Mouse (Mus musculus): ENCODE results near the gene Lmo7. TPM values are rescaled to one million over a fixed set of nuclear protein-coding genes. Genes with fewer than 3 reads are reported as not detected.

The Lmo7 gene
- polyA plus RNA-seq, 1 experiment from 2014 or later: 3.8 TPM

GRCm38 (mm10) chr14:101784315-101784945, 54.7 kb downstream of the Lmo7 start:
- no peaks in the 10 kb centered on the region for H3K36me3 ChIP-seq (replicated peaks)
- DNase-seq (ENCODE audit: low spot score): no peak
- no peaks in the 10 kb centered on the region for H3K27me3 ChIP-seq (replicated peaks; ENCODE audit: low read depth, poor library complexity, severe bottlenecking)
- peaks cover 4% of the 10 kb centered on the region; the same call in 1 of the 2 replicates for H3K4me1 ChIP-seq
- WGBS: 93% methylated on average over 3 of the region's 3 CpGs
- no peak overlapping the region for H3K4me3 ChIP-seq
- no peak overlapping the region for H3K27ac ChIP-seq (replicated peaks)
- no peaks in the 10 kb centered on the region for H3K9me3 ChIP-seq

- Histone ChIP-seq H3K27me3 (replicated peaks; ENCODE audit: low read depth, poor library complexity, severe bottlenecking) (no peaks in the 10 kb centered on the region), H3K27ac (replicated peaks) (no peak overlapping the region), H3K4me1 (peaks cover 4% of the 10 kb centered on the region; the same call in 1 of the 2 replicates), H3K9me3 (no peaks in the 10 kb centered on the region), H3K36me3 (replicated peaks) (no peaks in the 10 kb centered on the region), H3K4me3 (no peak overlapping the region)
- 63% methylated on average over 5 of the region's 5 CpGs for WGBS
- DNase-seq (ENCODE audit: low spot score): peak; percentile 22
These were observed 58.1 kb downstream of the Lmo7 start for GRCm38 (mm10) chr14:101787903-101788302.

DNA sequence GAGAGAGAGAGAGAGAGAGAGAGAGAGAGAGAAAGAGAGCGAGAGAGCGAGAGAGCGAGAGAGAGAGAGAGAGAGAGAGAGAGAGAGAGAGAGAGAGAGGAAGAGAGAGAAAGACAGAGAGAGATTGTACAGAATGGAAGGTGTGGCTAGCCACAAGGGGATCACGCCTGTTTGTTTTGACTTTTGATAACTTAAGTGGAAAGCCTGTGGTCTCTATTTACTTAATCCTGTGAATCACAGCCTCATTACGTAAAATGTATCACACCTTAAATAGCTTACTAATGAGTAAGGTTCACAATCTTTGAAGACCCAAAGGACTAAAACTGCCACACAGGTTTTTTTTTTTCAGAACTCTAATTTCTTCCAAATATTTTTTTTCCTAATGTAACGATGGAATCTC, 58.7 kb downstream of the Lmo7 start:
- Histone ChIP-seq H3K4me1 (peaks cover 4% of the 10 kb centered on the region; the same call in 1 of the 2 replicates), H3K4me3 (no peak overlapping the region), H3K27ac (replicated peaks) (no peak overlapping the region), H3K9me3 (no peaks in the 10 kb centered on the region), H3K36me3 (replicated peaks) (no peaks in the 10 kb centered on the region), H3K27me3 (replicated peaks; ENCODE audit: low read depth, poor library complexity, severe bottlenecking) (no peaks in the 10 kb centered on the region)
- DNase-seq (ENCODE audit: low spot score): no peak
- 85% methylated on average over 6 of the region's 6 CpGs for WGBS

GRCm38 (mm10) chr14:101794553-101795177, 64.9 kb downstream of the Lmo7 start:
- 95% methylated on average over 10 of the region's 10 CpGs for WGBS
- no peak for DNase-seq (ENCODE audit: low spot score)
- no peaks in the 10 kb centered on the region for H3K4me1 ChIP-seq
- no peaks in the 10 kb centered on the region for H3K9me3 ChIP-seq
- H3K27ac ChIP-seq (replicated peaks): no peak overlapping the region
- no peaks in the 10 kb centered on the region for H3K36me3 ChIP-seq (replicated peaks)
- no peaks in the 10 kb centered on the region for H3K27me3 ChIP-seq (replicated peaks; ENCODE audit: low read depth, poor library complexity, severe bottlenecking)
- H3K4me3 ChIP-seq: no peak overlapping the region

DNA sequence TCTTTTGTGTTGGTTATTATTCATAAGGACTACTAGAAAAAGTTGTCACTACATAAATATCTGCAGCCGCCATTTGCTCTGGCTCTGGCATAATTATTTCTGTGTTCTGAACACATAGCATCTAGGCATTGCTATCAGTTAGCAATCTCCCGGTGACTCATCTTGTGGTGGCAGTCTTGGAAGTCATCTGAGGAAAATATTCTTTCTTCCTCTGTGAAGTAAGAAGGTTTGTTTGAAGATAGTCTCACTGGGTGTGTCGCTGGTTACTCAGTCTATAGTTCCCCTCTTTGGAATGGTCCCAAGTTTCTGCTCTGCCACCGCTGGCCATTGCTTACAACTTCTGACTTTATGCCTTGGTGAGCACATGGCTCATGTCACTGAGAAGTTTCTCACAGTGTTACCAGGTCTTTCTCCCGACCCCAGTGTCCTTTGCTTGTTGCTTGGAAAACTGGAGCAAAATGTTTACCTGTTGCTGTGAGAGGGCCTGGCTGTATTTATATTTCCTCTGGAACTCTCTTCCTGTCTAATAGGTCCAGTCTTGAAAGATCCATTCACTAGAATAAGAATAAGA, 68.3 kb downstream of the Lmo7 start:
- Histone ChIP-seq H3K9me3 (no peaks in the 10 kb centered on the region), H3K36me3 (replicated peaks) (no peaks in the 10 kb centered on the region), H3K4me1 (no peaks in the 10 kb centered on the region), H3K27me3 (replicated peaks; ENCODE audit: low read depth, poor library complexity, severe bottlenecking) (no peaks in the 10 kb centered on the region), H3K27ac (replicated peaks) (no peak overlapping the region), H3K4me3 (no peak overlapping the region)
- DNase-seq (ENCODE audit: low spot score): no peak
- 90% methylated on average over 5 of the region's 5 CpGs for WGBS

GRCm38 (mm10) chr14:101798766-101799165, 69.0 kb downstream of the Lmo7 start:
- Histone ChIP-seq H3K4me3 (no peak overlapping the region), H3K27ac (replicated peaks) (no peak overlapping the region), H3K27me3 (replicated peaks; ENCODE audit: low read depth, poor library complexity, severe bottlenecking) (no peaks in the 10 kb centered on the region), H3K9me3 (no peaks in the 10 kb centered on the region), H3K4me1 (no peaks in the 10 kb centered on the region), H3K36me3 (replicated peaks) (no peaks in the 10 kb centered on the region)
- WGBS: 67% methylated on average over 2 of the region's 2 CpGs
- DNase-seq (ENCODE audit: low spot score): no peak

DNA sequence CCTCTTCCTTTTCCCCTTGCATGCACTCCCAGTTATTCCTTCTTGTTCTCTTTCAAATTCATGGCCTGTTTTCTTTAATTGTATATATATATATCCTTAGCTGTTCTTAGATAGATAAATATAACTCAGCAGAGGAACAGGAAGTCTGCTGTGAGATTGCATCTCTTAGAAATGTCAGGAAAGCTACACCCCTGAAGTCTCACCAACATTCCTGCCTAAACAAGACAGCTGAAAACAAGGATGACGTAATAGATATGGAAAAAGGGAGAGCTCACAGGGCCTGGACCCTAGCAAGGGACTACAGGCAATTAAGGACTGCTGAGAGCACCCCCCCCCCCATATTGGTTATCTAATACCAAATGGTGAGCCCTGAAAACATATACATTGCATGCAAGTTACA, 71.9 kb downstream of the Lmo7 start:
- no peaks in the 10 kb centered on the region for H3K27me3 ChIP-seq (replicated peaks; ENCODE audit: low read depth, poor library complexity, severe bottlenecking)
- no peak for DNase-seq (ENCODE audit: low spot score)
- WGBS: 68% methylated on average over 1 of the region's 1 CpGs

GRCm38 (mm10) chr14:101804119-101804518, 74.4 kb downstream of the Lmo7 start:
- WGBS: 79% methylated on average over 4 of the region's 4 CpGs
- H3K27ac ChIP-seq (replicated peaks): no peak overlapping the region; the same call in 1 of the 2 replicates
- no peak overlapping the region for H3K4me3 ChIP-seq
- DNase-seq (ENCODE audit: low spot score): no peak
- H3K36me3 ChIP-seq (replicated peaks): no peaks in the 10 kb centered on the region
- no peaks in the 10 kb centered on the region for H3K27me3 ChIP-seq (replicated peaks; ENCODE audit: low read depth, poor library complexity, severe bottlenecking)
- peaks cover 21% of the 10 kb centered on the region for H3K4me1 ChIP-seq
- H3K9me3 ChIP-seq: no peaks in the 10 kb centered on the region

More for the DNA sequence above, 71.9 kb downstream of the Lmo7 start:
- no peaks in the 10 kb centered on the region for H3K36me3 ChIP-seq (replicated peaks)
- H3K4me3 ChIP-seq: no peak overlapping the region
- no peak overlapping the region for H3K27ac ChIP-seq (replicated peaks)
- peaks cover 21% of the 10 kb centered on the region for H3K4me1 ChIP-seq
- H3K9me3 ChIP-seq: no peaks in the 10 kb centered on the region

DNA sequence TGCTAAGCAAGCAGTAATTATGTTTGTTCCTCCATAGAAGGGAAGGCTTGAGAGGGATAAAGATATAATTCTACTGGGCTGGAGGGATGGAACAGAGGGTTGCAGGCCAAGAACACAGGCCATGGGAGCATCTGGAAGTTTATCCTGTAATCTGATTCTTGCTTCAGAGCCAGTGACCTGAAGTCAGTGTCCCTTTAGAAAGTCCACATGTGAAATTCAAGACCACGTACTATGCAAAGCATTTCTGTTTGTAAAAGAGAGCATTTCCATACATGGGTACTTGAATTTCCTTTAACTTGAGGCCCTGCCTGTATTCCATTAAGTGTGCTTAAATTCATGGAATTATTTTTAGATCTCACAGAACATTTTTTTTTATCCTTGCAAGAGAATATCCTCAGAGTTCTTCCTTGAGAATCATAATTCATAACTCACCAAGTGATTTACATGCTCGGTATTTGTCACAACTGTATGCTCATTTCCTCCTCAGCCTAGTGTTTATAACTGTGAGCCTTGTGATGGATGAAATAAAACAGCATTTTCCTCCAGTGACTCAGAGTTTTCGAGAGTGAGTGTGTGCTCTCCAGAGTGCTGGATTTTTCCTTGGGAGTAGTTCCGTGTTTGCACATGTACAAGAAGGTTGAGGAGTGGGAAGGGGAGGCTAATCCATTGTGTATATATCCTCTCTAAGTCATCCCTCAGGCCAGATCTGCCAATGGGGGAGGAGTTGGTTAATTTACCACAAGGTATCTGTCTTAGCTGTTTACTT, 75.0 kb downstream of the Lmo7 start:
- Histone ChIP-seq H3K36me3 (replicated peaks) (no peaks in the 10 kb centered on the region), H3K27me3 (replicated peaks; ENCODE audit: low read depth, poor library complexity, severe bottlenecking) (no peaks in the 10 kb centered on the region), H3K4me1 (peaks cover 21% of the 10 kb centered on the region), H3K4me3 (no peak overlapping the region), H3K27ac (replicated peaks) (no peak overlapping the region), H3K9me3 (no peaks in the 10 kb centered on the region)
- 62% methylated on average over 4 of the region's 4 CpGs for WGBS
- DNase-seq (ENCODE audit: low spot score): no peak

GRCm38 (mm10) chr14:101805328-101805697, 75.6 kb downstream of the Lmo7 start:
- Histone ChIP-seq H3K36me3 (replicated peaks) (no peaks in the 10 kb centered on the region), H3K9me3 (no peaks in the 10 kb centered on the region), H3K27ac (replicated peaks) (no peak overlapping the region), H3K27me3 (replicated peaks; ENCODE audit: low read depth, poor library complexity, severe bottlenecking) (no peaks in the 10 kb centered on the region), H3K4me3 (no peak overlapping the region), H3K4me1 (peaks cover 21% of the 10 kb centered on the region)
- DNase-seq (ENCODE audit: low spot score): no peak
- 74% methylated on average over 7 of the region's 7 CpGs for WGBS

GRCm38 (mm10) chr14:101806058-101806457, 76.3 kb downstream of the Lmo7 start:
- Histone ChIP-seq H3K36me3 (replicated peaks) (no peaks in the 10 kb centered on the region), H3K4me1 (peaks cover 21% of the 10 kb centered on the region), H3K27me3 (replicated peaks; ENCODE audit: low read depth, poor library complexity, severe bottlenecking) (no peaks in the 10 kb centered on the region), H3K9me3 (no peaks in the 10 kb centered on the region), H3K4me3 (no peak overlapping the region), H3K27ac (replicated peaks) (0 out of 2 replicates have a peak overlapping the region, but pooled peaks have one; percentile 21)
- 73% methylated on average over 5 of the region's 5 CpGs for WGBS
- DNase-seq (ENCODE audit: low spot score): no peak

DNA sequence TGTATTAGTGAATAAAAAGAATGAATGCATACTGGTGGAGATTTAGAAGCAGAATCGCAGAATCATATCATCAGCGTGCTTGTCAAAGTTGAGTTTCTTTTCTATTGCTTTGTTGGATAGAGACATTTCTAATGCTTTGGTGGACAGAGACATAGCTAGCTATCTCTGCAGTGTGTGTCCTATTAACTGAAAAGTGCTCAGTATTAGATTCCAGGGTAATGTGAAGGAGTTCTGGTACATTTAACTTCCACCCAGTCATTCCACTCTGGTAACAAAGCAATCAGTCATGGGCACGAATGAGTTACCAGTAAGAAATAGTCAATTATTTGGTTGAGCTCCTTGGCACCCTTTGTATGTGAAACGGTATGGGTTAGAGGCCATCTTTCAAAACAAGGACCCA, 76.8 kb downstream of the Lmo7 start:
- H3K9me3 ChIP-seq: no peaks in the 10 kb centered on the region
- no peaks in the 10 kb centered on the region for H3K36me3 ChIP-seq (replicated peaks)
- WGBS: 82% methylated on average over 4 of the region's 4 CpGs
- no peak overlapping the region for H3K27ac ChIP-seq (replicated peaks)
- DNase-seq (ENCODE audit: low spot score): no peak
- H3K4me3 ChIP-seq: no peak overlapping the region
- peaks cover 21% of the 10 kb centered on the region for H3K4me1 ChIP-seq
- H3K27me3 ChIP-seq (replicated peaks; ENCODE audit: low read depth, poor library complexity, severe bottlenecking): no peaks in the 10 kb centered on the region
